Mouse (Mus musculus): ENCODE measurements around the gene Safb.
"Not testable (repeated sequence)": the region's sequence is repeated elsewhere in the genome, so short reads cannot be mapped to it uniquely, and the experiment has no call there.

The Safb gene

GRCm38 (mm10) chr17:56609452-56610171 lies 25.0 kb downstream of the Safb start, which contains the start of gene 2410015M20Rik:
Gene 2410015M20Rik, minus strand, starts transcription at chr17:56609771.
- peak; percentile 96 for DNase-seq (ENCODE audit: low read depth, low spot score)

DNA sequence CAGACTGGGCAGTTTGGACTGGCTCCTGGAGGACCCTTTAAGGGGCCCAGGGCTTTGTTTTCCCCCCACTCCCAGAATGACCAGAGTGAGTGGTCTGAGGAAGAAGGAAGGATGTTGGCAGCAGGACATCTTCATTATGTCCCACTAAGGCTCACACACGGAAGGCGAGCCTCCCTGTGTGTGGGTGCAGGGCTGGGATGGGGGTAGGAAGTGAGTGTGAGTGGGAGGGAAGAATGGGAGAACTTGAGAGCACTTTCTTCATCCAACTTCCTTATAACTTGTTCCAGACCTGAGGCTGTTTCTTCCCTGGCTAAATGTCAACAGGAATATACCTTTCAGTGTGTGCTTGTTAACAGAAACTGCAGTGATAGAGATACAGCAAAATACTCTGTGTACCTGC lies 26.7 kb downstream of the Safb start:
- DNase-seq (ENCODE audit: low read depth, low spot score) = no peak

GRCm38 (mm10) chr17:56611861-56612564 lies 27.4 kb downstream of the Safb start:
- DNase-seq (ENCODE audit: low read depth, low spot score) = no peak

- not testable (repeated sequence) for DNase-seq (ENCODE audit: low read depth, low spot score)
Measured at GRCm38 (mm10) chr17:56612565-56612939, 27.9 kb downstream of the Safb start.

GRCm38 (mm10) chr17:56613236-56613844 lies 28.7 kb downstream of the Safb start, which contains the start of gene Rpl36:
Gene Rpl36, plus strand, starts transcription at chr17:56613416.
- DNase-seq (ENCODE audit: low read depth, low spot score) = peak; percentile 88

DNA sequence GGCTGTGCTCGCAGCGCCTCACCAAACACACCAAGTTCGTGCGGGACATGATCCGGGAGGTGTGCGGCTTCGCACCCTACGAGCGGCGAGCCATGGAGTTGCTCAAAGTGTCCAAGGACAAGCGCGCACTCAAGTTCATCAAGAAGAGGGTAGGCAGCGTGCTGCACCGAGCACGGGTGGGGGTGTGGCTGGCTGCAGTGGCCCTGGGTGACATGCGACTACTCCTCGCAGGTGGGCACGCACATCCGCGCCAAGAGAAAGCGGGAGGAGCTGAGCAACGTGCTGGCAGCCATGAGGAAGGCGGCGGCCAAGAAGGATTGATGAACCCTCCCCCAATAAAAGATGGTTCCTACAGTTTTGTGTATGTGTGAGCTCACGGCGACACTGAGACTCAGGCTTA lies 29.3 kb downstream of the Safb start:
- DNase-seq (ENCODE audit: low read depth, low spot score) = not testable (repeated sequence)

- no peak for DNase-seq (ENCODE audit: low read depth, low spot score)
Measured at GRCm38 (mm10) chr17:56614391-56615135, 29.9 kb downstream of the Safb start.

DNA sequence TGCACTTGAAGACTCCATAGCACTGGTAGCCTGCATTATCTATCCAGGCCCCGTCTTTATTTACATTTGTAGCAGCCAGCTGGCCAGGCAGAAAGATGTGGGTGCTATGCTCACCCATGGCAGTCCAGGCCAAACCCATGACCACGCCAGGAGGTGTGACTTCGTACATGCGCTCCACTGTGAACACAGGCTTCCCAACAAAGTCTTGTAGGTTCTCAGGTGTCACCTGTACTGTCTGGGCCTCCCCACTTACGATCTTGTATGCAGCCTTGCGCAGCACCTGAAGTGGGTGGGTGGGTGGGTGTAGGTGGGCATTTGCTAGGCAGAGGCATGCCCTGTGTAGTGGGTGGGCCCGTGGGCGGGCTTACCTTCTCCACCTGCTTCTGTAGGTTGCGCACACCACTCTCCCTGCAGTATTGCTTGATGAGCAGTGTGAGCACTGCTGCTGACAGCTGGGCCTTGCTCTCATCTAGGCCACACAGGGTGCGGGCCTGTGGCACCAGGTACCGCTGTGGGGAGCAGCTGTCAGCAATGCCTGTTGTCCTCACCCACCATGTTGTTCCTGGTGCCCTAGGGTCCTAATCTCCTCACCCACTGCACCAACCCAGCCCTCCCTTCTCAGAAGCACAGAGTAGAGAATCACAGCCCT lies 30.6 kb downstream of the Safb start:
- no peak for DNase-seq (ENCODE audit: low read depth, low spot score)

- no peak for DNase-seq (ENCODE audit: low read depth, low spot score)
Measured at GRCm38 (mm10) chr17:56615792-56616191, 31.2 kb downstream of the Safb start.

DNA sequence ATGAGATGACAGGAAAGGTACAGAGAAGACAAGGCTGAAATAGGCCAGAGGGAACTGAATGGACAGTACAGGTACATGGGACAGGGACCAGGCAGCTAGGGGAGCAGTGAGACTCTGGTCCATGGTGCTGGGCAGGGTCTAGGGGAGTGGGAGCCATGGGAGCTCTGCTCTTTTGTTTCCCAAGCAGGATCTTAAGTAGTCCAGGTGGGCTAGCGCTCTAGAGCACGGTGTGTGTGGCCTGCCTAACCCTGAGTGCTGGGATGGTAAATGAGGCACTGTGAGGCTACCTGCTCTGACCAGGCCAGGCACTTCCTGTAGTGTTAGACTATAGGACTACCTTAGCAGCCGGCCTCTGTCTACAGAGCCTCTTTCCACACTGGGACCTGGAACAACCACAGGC lies 32.1 kb downstream of the Safb start:
- DNase-seq (ENCODE audit: low read depth, low spot score) = no peak

GRCm38 (mm10) chr17:56617628-56618027 lies 33.0 kb downstream of the Safb start:
- DNase-seq (ENCODE audit: low read depth, low spot score) = no peak

DNA sequence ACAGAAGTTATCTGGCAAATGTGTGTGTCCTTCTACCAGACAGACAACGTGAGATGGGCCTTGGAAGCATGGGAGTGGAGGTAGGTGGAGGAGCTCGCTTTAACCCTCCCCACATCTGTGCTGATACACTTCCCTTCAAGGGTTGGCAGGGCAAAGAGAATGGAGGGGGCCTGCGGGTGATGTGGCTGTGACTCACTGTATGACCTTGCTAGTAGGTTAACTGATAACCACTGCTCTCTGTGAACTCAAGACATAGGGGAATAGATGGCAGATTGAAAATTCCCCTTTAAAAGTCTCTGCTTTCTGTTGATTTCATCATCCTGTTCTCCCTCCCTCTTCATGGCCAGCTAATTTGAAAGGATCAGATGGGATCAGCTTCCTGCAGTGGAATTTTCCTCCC lies 40.9 kb downstream of the Safb start:
- no peak for DNase-seq (ENCODE audit: low read depth, low spot score)

- DNase-seq (ENCODE audit: low read depth, low spot score) = no peak
Measured at GRCm38 (mm10) chr17:56626260-56626659, 41.6 kb downstream of the Safb start.

DNA sequence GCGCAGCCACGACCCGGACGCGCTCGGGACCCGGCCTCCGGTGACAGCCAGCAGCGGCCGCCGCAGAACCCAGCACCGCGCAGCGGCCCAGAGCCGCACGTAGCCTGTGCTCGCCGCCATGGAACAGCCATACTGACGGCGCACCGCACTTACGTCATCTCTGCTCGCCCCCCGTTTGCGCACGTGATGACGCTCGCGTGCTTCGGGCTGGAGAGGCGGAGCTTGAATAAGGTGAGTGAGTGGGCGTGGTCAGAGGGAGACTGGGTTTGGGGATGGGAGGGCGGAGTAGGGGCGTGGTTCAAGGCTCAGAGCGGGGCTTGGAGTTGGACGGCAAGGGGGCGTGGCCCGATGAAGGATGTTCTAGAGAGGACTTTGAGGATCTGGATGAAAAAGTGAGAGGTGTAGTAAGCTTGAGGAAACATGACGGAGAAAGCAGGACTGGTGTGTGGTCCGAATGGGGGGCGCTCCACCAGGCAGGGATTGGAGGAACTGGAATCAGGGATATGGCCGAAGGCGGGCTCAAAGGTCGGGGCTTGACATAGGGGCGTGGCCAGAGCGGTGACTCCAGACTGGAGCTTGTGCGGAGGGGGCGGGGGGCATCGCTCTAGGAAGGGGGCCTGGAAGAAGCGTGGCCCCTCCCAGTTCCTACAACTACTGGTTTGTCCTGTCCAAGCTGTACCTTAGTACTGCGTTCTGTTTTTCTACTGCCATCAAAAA lies 42.3 kb downstream of the Safb start, which contains the start of gene Lonp1:
Gene Lonp1 (minus strand): TSS at position 134 of the 717 bp plus-strand sequence.
- peak; percentile 95 for DNase-seq (ENCODE audit: low read depth, low spot score)

DNA sequence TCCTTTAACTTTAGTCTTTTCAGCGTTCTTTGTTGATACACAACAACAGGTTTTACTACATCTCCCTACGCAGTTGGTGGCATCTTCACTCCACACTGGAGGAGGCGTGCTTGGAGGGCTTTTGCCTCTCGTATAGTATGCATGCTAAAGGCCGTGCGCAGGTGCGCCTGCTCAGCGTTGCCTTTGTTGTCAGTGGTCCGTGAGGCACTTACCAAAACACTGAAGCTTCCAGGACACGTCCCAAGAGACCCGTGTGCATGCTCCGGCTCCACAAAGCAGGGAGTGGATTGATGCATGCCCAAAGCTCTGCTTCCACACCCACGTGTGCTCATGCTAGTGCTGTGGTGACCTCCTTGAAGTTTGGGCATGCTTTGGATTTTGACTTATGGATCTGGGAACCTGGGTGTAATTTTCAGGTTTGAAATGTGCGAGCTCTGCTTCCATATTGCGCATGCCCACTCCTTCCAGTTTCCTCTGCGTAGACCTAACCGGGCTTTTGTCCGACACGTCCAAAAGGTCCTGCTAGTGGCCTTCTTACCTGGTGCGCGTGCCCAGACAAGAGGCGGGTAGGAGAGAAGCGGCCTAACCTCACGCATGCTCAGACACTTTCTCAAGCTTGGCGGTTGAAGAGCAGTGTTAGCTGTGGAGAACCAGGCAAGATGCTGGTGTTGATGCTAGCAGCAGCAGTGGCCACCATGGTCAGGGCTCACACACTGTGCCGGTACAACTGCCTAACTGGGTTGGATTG lies 43.1 kb downstream of the Safb start, which contains the start of gene Catsperd:
Gene Catsperd (plus strand): TSS at position 614 of the 748 bp plus-strand sequence.
- DNase-seq (ENCODE audit: low read depth, low spot score) = no peak

DNA sequence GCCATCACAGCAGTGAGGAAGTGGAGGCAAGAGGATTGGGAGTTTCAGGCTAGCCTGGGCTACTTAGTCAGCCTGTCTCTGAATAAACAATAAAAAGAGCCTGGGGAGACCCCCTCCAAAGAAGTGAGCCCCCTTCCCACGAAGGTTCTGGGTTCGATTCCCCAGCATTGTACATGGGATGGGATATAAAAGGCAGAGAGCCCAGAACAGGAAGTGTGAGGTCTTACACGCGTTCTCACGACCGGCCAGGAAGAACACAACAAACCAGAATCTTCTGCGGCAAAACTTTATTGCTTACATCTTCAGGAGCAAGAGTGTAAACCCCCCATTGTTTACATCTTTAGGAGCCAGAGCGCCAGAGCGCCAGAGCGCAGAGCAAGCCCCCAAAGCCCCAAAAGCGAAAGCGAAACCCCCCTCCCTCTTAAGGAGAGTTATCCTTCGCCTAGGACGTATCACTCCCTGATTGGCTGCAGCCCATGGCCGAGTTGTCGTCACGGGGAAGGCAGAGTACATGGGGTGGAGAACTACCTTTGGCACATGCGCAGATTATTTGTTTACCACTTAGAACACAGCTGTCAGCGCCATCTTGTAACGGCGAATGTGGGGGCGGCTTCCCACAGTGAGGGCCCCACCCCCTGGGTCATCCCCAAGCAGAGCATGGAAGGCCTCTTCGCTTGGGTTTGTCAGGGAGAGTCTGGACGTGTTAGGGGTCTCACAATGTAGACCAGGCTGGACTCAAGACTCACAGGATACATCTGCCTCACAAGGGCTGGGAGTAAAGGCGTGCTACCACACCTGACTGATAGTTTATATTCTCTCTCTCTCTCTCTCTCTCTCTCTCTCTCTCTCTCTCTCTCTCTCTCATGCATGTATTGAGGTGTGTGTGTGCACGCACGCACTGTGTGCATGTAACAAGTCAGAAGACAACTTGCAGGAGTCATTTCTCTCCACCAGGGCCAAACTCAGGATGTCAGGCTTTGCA lies 45.5 kb downstream of the Safb start:
- not testable (repeated sequence) for DNase-seq (ENCODE audit: low read depth, low spot score)

- no peak for DNase-seq (ENCODE audit: low read depth, low spot score)
Measured at GRCm38 (mm10) chr17:56631807-56632206, 47.2 kb downstream of the Safb start.

DNA sequence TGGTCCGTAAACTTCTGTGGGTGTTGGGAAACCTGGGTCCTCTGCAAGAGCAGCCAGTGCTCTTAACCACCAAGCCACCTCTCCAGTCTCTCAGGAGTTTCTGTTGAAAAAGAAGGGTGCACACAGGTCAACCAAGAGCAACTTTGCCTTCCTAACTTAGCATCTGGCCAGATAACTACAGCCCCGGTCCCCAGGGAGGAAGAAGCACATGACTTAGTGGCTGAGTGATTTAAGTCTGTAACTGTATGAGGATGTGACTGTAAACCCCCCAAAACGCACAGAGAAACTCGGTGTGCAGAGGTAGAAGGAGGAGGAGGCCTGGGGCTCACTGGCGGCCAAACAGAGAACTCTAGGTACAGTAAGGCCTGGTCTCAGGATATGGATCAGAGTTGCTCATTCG lies 49.4 kb downstream of the Safb start:
- DNase-seq (ENCODE audit: low read depth, low spot score) = no peak

DNA sequence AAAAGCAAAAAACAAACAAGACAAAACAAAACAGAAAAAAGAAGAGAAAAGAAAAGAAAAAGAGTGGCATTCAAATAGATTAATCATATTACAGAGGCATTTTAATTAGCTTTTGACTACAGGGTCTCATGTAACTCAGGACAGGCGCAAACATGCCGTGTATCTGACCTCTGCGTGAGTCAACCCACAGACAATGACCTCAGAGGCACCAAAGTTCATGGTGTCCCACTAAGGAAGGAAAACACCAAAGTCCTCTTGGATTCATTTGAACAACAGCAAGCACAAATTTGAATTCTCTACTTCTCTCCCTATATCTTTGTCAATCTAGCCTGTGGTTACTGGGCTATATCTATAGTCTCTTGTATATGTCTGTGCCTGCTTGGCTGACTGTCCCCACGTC lies 58.6 kb downstream of the Safb start:
- no peak for DNase-seq (ENCODE audit: low read depth, low spot score)

All from skeletal muscle tissue, adult 2 months (tissue).